Mouse (Mus musculus) kidney, adult 2 months (tissue): ENCODE measurements around the gene Gipc2. TPM values are rescaled to one million over a fixed set of nuclear protein-coding genes. Genes with fewer than 3 reads are reported as not detected.
"Not testable (repeated sequence)": the region's sequence is repeated elsewhere in the genome, so short reads cannot be mapped to it uniquely, and the experiment has no call there.

ENCODE experiments used
- DNase-seq: peaks from one replicate; pipeline ENCODE4 v3.0.0; 2021
- H3K27ac ChIP-seq: fragments of 200-500 bp; 2 replicates; pipeline ENCODE4 v1.5.1; 2012; ENCODE audit warnings: low read depth, low read length, control low read depth, inconsistent platforms; ENCODE audit not compliant: insufficient read depth
- H3K27me3 ChIP-seq: fragments of 200-500 bp; replicated peaks from 2 replicates; pipeline ENCODE4 v1.6.1; 2012; ENCODE audit warnings: mild to moderate bottlenecking, moderate library complexity, low read length, inconsistent platforms; ENCODE audit not compliant: control insufficient read depth, insufficient read depth
- H3K36me3 ChIP-seq: fragments of 200-500 bp; 2 replicates; pipeline ENCODE4 v1.6.1; 2012; ENCODE audit warnings: mild to moderate bottlenecking, moderate library complexity, low read length, inconsistent platforms; ENCODE audit not compliant: control insufficient read depth, insufficient read depth
- H3K4me1 ChIP-seq: fragments of 200-500 bp; 2 replicates; pipeline ENCODE4 v1.6.1; 2011; ENCODE audit warnings: low read length; ENCODE audit not compliant: control insufficient read depth, insufficient read depth
- H3K4me3 ChIP-seq: fragments of 200-500 bp; 2 replicates; pipeline ENCODE4 v1.5.1; 2011; ENCODE audit warnings: mild to moderate bottlenecking, low read depth, low read length, control low read depth; ENCODE audit not compliant: insufficient read depth
- CTCF ChIP-seq: fragments of 200-500 bp; conservative IDR thresholded peaks from 2 replicates; pipeline ENCODE4 v1.5.1; 2011; ENCODE audit warnings: low read depth, mild to moderate bottlenecking, control low read depth, low read length, moderate library complexity, mixed read lengths; ENCODE audit not compliant: insufficient read depth, insufficient read length
- POLR2A ChIP-seq: fragments of 200-500 bp; IDR thresholded peaks from one replicate; pipeline ENCODE4 v1.6.1; 2011; ENCODE audit warnings: low read depth, low read length, control low read depth
- WGBS: fragments of 180-500 bp; shearing (Covaris S2); methylation state at CpG from one replicate; pipeline ENCODE4 v1.1.7; 2018; 5-methylcytosine and 5-hydroxymethylcytosine counted together
- polyA plus RNA-seq: library from polyadenylated mRNA; depleted of rRNA; stranded (reverse); fragments of >200 nt; gene quantifications from 2 replicates; pipeline ENCODE4 v1.2.3, GENCODE M21; 2012

Gene Gipc2
- polyA plus RNA-seq, 1 experiment, result 146 TPM

DNA sequence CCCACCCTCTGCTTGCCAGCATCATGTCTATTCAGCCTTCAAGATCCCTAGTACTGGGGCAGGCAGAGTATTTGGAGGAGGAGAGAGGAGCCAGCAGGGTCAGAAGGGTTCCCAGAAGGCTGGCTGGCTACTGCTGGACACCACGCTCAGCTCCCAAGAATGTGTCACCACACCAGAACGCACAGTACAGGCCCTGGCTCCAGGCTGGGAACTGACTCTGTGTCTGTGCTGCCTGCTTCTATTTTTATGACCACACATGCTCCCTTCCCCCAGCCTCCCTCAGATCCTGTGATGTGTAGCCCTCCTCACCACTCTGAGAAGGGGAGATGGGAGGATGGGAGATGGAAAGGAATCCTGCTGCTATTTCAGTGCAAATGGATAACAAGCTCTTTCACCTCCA lies 20.8 kb downstream of the Gipc2 start:
- no peaks in the 10 kb centered on the region for H3K27me3 ChIP-seq
- H3K27ac ChIP-seq, result no peak overlapping the region
- peaks cover 45% of the 10 kb centered on the region for H3K4me1 ChIP-seq
- 12% methylated on average over 2 of the region's 2 CpGs for WGBS
- H3K36me3 ChIP-seq, result no peaks in the 10 kb centered on the region
- H3K4me3 ChIP-seq, result no peak overlapping the region
- DNase-seq, result peak; percentile 75
- TF ChIP-seq CTCF (no peak), POLR2A (no peak)

DNA sequence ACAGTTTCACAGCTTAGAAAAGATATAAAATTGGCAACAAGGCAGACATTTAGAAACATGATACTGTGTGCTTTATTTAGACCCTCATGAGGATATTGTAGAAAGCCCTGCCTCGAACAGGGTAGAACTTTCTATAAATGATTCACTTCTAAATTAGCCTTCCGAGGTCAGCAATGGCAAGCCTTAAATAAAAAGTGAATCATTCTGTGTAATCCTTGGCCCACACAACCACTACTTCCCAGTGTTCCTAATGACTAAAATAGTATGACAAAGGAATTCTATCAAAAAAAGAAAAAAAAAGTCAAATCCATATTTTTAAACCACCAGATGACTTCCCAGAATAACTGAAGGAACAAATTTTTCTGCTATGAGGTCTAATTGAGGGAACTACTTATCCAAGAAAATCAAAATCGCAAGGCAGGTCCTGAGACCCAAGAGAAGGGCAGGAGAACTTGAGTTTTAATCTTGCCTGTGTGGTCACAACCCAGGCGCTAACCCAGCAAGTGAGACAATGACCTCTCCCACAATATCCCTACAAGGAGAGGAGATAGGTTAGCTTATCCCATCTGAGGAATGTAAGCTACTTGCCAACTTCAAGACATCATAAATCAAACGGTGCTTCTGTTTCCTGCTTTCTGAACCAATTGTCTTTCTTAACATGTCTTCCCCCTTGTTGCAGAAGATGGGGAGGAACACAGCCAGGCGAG lies 22.9 kb downstream of the Gipc2 start:
- Histone ChIP-seq H3K27ac (peak overlapping the region; percentile 48; the same call in 1 of the 2 replicates), H3K4me1 (peaks cover 31% of the 10 kb centered on the region), H3K36me3 (no peaks in the 10 kb centered on the region), H3K27me3 (no peaks in the 10 kb centered on the region), H3K4me3 (no peak overlapping the region)
- 24% methylated on average over 6 of the region's 6 CpGs for WGBS
- peak; percentile 80 for DNase-seq
- no peak for TF ChIP-seq CTCF
- TF ChIP-seq POLR2A, result no peak

DNA sequence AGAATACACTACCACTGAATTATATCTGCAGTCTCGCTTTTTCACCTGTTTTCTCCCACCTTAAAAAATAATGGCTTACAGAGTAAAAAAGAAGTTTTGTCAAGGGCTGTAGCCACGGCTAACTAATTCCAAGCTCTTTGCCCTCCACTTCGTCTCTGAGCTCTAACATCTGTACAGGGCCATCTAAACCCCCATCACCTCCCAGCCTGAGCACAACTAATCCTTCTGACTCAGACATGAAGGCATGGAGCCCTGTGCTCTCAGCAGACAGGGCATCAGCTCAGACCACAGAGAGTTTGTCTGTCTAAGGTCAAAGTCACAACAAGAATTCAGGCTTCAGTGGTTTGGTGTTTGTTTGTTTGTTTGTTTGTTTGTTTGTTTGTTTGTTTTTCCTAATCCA lies 23.9 kb downstream of the Gipc2 start:
- Histone ChIP-seq H3K4me3 (no peak overlapping the region), H3K4me1 (peaks cover 21% of the 10 kb centered on the region), H3K36me3 (no peaks in the 10 kb centered on the region), H3K27me3 (no peaks in the 10 kb centered on the region), H3K27ac (peak overlapping the region; percentile 58; the same call in 1 of the 2 replicates)
- DNase-seq, result no peak
- TF ChIP-seq CTCF (no peak), POLR2A (no peak)
- 57% methylated on average over 3 of the region's 3 CpGs for WGBS

DNA sequence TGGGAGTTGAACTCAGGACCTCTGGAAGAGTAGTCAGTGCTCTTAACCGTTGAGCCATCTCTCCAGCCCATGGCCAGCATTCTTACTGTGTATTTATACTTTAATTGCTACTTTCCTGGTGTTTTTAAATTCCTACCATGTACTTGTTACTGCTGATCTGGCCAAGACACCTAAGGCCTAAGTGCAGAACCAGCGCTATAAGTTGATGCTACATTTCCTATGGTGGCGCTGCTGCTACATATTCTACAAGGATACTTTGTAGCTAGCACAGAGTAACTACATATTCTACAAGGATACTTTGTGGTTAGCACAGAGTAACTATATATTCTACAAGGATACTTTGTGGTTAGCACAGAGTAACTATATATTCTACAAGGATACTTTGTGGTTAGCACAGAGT lies 26.7 kb downstream of the Gipc2 start:
- WGBS, result 97% methylated on average over 3 of the region's 3 CpGs
- H3K36me3 ChIP-seq, H3K4me3 ChIP-seq, H3K4me1 ChIP-seq, H3K27ac ChIP-seq, DNase-seq, H3K27me3 ChIP-seq: not testable (repeated sequence)

DNA sequence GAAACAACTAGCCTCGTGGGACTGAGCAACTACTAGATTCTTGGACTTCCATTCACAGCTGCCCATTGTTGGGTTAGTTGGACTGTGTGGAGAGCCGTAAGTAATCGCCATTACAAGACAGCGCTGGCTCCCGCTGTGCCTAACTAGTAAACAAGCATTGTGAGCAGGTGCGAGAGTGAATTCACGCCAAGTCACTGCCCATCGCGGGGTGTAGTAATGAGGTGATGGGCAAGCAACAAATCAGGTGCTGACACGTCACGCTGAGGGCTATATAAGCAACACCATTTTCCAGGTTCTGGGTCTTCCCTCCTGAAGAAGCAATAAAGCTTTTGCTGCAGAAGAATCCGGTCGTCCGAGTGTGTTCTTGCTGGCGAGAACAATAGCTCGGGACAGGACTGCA lies 29.9 kb downstream of the Gipc2 start:
- not testable (repeated sequence) for H3K27ac ChIP-seq, H3K27me3 ChIP-seq
- WGBS, result 94% methylated on average over 16 of the region's 16 CpGs

DNA sequence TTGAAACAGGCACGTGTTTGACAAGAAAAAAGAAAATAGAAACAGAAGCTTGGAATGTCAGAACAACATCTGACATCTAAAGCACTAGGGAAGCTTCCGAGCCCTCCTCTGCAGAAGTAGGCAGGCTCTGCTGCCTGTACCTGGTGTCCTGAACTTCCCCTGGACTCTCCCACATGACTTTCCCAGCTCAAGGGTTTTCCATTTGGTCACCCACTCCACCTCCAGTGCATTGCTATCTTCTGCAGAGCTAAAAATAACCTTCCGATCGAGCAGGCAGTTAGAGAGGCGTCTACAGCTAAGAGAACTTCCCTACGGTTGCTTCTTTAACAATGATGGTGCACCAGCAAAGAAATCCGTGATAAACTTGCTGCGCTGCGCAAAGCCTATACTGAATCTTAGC lies 32.4 kb downstream of the Gipc2 start:
- 47% methylated on average over 9 of the region's 9 CpGs for WGBS
- Histone ChIP-seq H3K36me3 (no peaks in the 10 kb centered on the region), H3K4me1 (peaks cover 6% of the 10 kb centered on the region; the same call in 1 of the 2 replicates), H3K27ac (peak overlapping the region; percentile 81), H3K4me3 (no peak overlapping the region), H3K27me3 (no peaks in the 10 kb centered on the region)
- TF ChIP-seq POLR2A (no peak), CTCF (no peak)
- no peak for DNase-seq

More for the DNA sequence above, 29.9 kb downstream of the Gipc2 start:
- DNase-seq, H3K4me3 ChIP-seq, H3K4me1 ChIP-seq, H3K36me3 ChIP-seq: not testable (repeated sequence)

DNA sequence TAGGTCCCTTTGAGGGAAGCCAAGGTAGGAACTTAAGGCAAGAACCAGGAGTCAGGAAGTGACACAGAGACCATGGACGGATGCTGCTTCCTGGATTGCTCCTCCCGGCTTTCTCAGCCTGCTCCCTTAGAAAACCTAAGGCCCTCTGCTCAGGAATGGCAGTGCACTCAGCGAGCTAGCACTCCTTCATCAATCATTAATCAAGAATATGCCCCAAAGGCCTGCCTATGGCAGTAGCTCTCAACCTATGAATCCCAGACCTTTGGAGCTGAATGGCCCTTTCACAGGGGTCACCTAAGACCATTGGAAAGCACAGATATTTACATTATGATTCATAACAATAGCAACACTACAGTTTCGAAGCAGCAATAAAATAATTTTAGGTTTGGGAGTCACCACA lies 35.1 kb downstream of the Gipc2 start:
- DNase-seq, result peak; percentile 54
- no peak overlapping the region for H3K27ac ChIP-seq
- 51% methylated on average over 4 of the region's 4 CpGs for WGBS
- peaks cover 6% of the 10 kb centered on the region; the same call in 1 of the 2 replicates for H3K4me1 ChIP-seq
- no peaks in the 10 kb centered on the region for H3K27me3 ChIP-seq
- H3K36me3 ChIP-seq, result no peaks in the 10 kb centered on the region
- no peak overlapping the region for H3K4me3 ChIP-seq
- TF ChIP-seq POLR2A (no peak), CTCF (no peak)

DNA sequence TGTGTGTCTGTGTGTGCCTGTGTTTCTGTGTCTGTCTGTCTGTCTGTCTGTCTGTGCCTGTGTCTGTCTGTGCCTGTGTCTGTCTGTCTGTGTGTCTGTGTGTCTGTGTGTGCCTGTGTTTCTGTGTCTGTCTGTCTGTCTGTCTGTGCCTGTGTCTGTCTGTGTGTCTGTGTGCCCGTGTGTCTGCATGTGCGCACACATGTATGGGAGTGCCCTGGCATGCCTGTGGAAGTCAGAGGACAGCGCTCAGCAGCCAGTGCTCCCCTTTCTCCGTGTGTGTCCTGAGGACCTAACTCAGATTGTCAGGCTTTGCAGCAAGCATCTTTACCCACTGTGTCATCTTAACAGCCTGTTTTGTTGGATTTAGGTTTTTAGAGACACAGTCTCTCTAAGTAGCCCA lies 36.6 kb downstream of the Gipc2 start:
- H3K27ac ChIP-seq, H3K36me3 ChIP-seq, H3K27me3 ChIP-seq, H3K4me1 ChIP-seq, H3K4me3 ChIP-seq, DNase-seq: not testable (repeated sequence)
- 95% methylated on average over 4 of the region's 4 CpGs for WGBS
